Mouse (Mus musculus) spleen, adult 2 months (tissue): Measurements from ENCODE around the gene Olfr671. TPM values are rescaled to one million over a fixed set of nuclear protein-coding genes. Genes with fewer than 3 reads are reported as not detected.
"Not testable (repeated sequence)": the region's sequence is repeated elsewhere in the genome, so short reads cannot be mapped to it uniquely, and the experiment has no call there.

ENCODE experiments used
- DNase-seq, 2 experiments: peaks; one replicate each; pipeline versions ENCODE4 v3.0.0 to v3.0.0-alpha.2; 2012 to 2021; ENCODE audit warnings: low spot score in 2 of 2, low read depth in 1 of 2
- H3K27ac ChIP-seq: fragments of 200-500 bp; 2 replicates; pipeline ENCODE4 v1.5.1; 2012; ENCODE audit warnings: low read length, inconsistent platforms; ENCODE audit not compliant: insufficient read depth
- H3K27me3 ChIP-seq: fragments of 200-500 bp; 2 replicates; pipeline ENCODE4 v1.6.1; 2012; ENCODE audit warnings: mild to moderate bottlenecking, moderate library complexity, low read length, inconsistent platforms; ENCODE audit not compliant: control insufficient read depth, insufficient read depth
- H3K36me3 ChIP-seq: fragments of 200-500 bp; 2 replicates; pipeline ENCODE4 v1.6.1; 2012; ENCODE audit warnings: mild to moderate bottlenecking, low read length, inconsistent platforms; ENCODE audit not compliant: control insufficient read depth, insufficient read depth
- H3K4me1 ChIP-seq: fragments of 200-500 bp; 2 replicates; pipeline ENCODE4 v1.6.1; 2011; ENCODE audit warnings: inconsistent platforms; ENCODE audit not compliant: control insufficient read depth, insufficient read depth, insufficient read length
- H3K4me3 ChIP-seq: fragments of 200-500 bp; 2 replicates; pipeline ENCODE4 v1.5.1; 2011; ENCODE audit warnings: mild to moderate bottlenecking, inconsistent platforms; ENCODE audit not compliant: insufficient read depth, insufficient read length; ENCODE audit errors: extremely low read depth
- CTCF ChIP-seq: fragments of 200-500 bp; IDR thresholded peaks from 2 replicates; pipeline ENCODE4 v1.5.1; 2011; ENCODE audit warnings: mild to moderate bottlenecking, inconsistent platforms; ENCODE audit not compliant: insufficient read depth, insufficient read length, insufficient replicate concordance; ENCODE audit errors: extremely low read depth
- POLR2A ChIP-seq: fragments of 200-500 bp; IDR thresholded peaks from 2 replicates; pipeline ENCODE4 v1.6.1; 2011; ENCODE audit warnings: low read depth, low read length, inconsistent platforms
- WGBS: fragments of 180-500 bp; shearing (Covaris S2); methylation state at CpG from one replicate; pipeline ENCODE4 v1.1.7; 2018; 5-methylcytosine and 5-hydroxymethylcytosine counted together
- polyA plus RNA-seq: library from polyadenylated mRNA; depleted of rRNA; stranded (reverse); fragments of >200 nt; gene quantifications from 2 replicates; pipeline ENCODE4 v1.2.3, GENCODE M21; 2012; rRNA removed

The Olfr671 gene
- polyA plus RNA-seq = not detected in 2 replicates

DNA sequence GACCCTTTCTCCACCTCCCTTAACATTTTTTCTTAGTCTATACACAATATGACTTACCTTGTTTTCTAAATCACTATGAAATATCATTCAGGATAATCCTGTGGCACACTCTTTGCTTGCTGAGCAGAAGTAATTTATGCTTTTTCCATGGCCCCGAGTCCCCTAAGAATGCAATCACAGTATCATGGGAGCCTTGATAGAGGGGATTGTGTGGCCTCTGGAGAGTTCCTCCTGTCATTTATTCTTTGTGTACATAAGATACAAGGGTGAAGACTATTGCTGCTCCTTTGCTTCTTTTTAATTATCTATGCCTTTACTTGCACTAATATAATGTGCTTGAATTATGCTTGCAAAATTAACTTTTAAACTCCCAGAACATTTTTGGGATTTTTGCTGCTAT is at the start of gene Olfr671:
Gene Olfr671 (minus strand): TSS at position 101 of the 400 bp plus-strand sequence.
- no peaks in the 10 kb centered on the region for H3K36me3 ChIP-seq
- no peak within 1 kb of the TSS for H3K27ac ChIP-seq
- TF ChIP-seq CTCF (no peak), POLR2A (no peak)
- H3K4me3 ChIP-seq = no peak within 1 kb of the TSS
- no peaks in the 10 kb centered on the region for H3K4me1 ChIP-seq
- no peak for DNase-seq
- H3K27me3 ChIP-seq = no peaks in the 10 kb centered on the region
- WGBS = 86% methylated on average over 1 of the region's 1 CpGs

DNA sequence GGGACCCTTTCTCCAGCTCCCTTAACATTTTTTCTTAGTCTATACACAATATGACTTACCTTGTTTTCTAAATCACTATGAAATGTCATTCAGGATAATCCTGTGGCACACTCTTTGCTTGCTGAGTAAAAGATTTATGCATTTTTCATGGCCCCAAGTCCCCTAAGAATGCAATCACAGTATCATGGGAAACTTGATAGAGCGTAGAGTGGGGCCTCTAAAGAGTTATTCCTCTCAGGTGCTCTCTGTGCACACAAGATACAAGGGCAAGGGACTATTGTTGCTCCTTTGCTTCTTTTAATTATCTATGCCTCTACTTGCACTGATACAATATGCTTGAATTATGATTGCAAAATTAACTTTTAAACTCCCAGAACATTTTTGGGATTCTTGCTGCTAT is 49.4 kb upstream of the Olfr671 start, which contains the start of gene Olfr675:
Gene Olfr675 (minus strand): TSS at position 101 of the 400 bp plus-strand sequence.
- no peak for DNase-seq
- Histone ChIP-seq H3K27ac (no peak within 1 kb of the TSS), H3K4me1 (no peaks in the 10 kb centered on the region), H3K36me3 (no peaks in the 10 kb centered on the region), H3K27me3 (no peaks in the 10 kb centered on the region), H3K4me3 (no peak within 1 kb of the TSS)
- TF ChIP-seq POLR2A = no peak
- no peak for TF ChIP-seq CTCF
- 85% methylated on average over 1 of the region's 1 CpGs for WGBS

DNA sequence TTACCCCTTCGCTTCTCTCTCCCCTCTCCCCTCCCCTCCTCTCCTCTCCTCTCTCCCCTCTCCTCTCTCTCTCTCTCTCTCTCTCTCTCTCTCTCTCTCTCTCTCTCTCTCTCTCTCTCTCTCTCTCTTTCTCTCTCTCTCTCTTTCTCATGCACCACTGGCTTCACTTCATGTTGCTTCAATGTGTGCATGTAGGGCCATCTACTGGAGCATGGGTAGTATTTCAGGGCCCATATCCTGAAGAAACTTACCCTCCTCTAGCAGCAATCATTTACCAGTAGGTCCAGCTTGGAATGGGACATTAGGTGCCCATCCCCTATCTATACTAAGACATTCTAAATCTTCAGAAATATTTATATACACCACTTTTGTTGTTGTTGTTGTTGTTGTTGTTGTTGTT is 43.6 kb upstream of the Olfr671 start:
- WGBS = 73% methylated on average over 1 of the region's 1 CpGs
- DNase-seq = no peak
- H3K4me1 ChIP-seq = no peaks in the 10 kb centered on the region

DNA sequence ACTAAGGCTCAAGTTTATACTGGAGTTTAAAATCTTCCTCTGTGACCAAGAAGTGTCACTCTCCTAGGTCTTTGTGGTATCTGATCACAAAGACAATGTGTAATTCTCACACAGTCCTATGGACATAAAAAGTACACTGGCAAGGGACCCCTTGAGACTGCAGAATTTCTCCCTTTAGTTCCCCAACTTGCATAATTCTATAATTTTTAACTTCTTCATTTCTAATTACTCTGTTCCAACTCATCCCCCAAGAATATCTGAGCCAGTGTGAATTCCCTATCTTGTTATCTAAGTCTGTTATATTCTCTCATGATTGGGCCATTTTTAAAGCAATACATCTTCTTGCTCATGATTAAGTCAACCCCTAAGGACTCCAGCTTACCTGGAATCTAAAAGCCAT is 23.0 kb upstream of the Olfr671 start, which contains the start of gene Olfr672:
Gene Olfr672 (minus strand): TSS at position 101 of the 400 bp plus-strand sequence.
- TF ChIP-seq POLR2A = no peak
- no peak for TF ChIP-seq CTCF
- H3K4me3 ChIP-seq = no peak within 1 kb of the TSS
- no peaks in the 10 kb centered on the region for H3K27me3 ChIP-seq
- no peak for DNase-seq
- no peaks in the 10 kb centered on the region for H3K36me3 ChIP-seq
- H3K27ac ChIP-seq = no peak within 1 kb of the TSS
- no peaks in the 10 kb centered on the region for H3K4me1 ChIP-seq

More for the DNA sequence above, 43.6 kb upstream of the Olfr671 start:
- H3K4me3 ChIP-seq = no peak overlapping the region
- no peak overlapping the region for H3K27ac ChIP-seq
- no peaks in the 10 kb centered on the region for H3K27me3 ChIP-seq
- no peaks in the 10 kb centered on the region for H3K36me3 ChIP-seq
- TF ChIP-seq CTCF = no peak
- TF ChIP-seq POLR2A = no peak

GRCm38 (mm10) chr7:104972507-104972906 is 6.4 kb downstream of the Olfr671 start:
- H3K4me3 ChIP-seq, DNase-seq, H3K36me3 ChIP-seq, H3K4me1 ChIP-seq, H3K27ac ChIP-seq, H3K27me3 ChIP-seq: not testable (repeated sequence)
- 64% methylated on average over 2 of the region's 2 CpGs for WGBS

GRCm38 (mm10) chr7:104962520-104962919 is 16.4 kb downstream of the Olfr671 start, which contains the start of gene Olfr670:
Gene Olfr670 (minus strand): TSS chr7:104962620.
- WGBS = 53% methylated on average over 1 of the region's 1 CpGs
- no peaks in the 10 kb centered on the region for H3K27me3 ChIP-seq
- no peak for DNase-seq
- H3K36me3 ChIP-seq = no peaks in the 10 kb centered on the region
- no peak within 1 kb of the TSS for H3K4me3 ChIP-seq
- TF ChIP-seq CTCF (no peak), POLR2A (no peak)
- H3K4me1 ChIP-seq = no peaks in the 10 kb centered on the region
- no peak within 1 kb of the TSS for H3K27ac ChIP-seq

DNA sequence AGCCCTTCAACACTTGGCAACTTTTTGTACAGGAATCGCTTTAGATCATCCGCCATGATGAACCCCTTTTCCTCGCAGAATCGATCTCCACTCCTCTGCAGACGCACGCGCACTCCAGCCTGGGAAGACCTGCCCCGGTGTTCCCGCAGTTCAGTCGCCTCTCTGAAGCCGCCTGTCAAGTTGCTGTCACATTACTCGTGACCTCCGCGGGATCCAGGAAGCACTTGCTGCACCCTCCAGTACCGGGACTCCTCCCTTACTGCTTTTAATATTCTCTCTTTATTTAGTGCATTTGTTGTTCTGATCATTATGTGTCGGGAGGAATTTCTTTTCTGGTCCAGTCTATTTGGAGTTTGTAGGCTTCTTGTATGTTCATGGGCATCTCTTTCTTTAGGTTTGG is 28.7 kb downstream of the Olfr671 start:
- WGBS = 91% methylated on average over 16 of the region's 16 CpGs
- not testable (repeated sequence) for DNase-seq, H3K36me3 ChIP-seq, H3K4me1 ChIP-seq, H3K4me3 ChIP-seq, H3K27me3 ChIP-seq, H3K27ac ChIP-seq
